Mouse (Mus musculus) ZHBTc4 (cell line): ENCODE measurements around the gene E330014E10Rik.
"Not testable (repeated sequence)": the region's sequence is repeated elsewhere in the genome, so short reads cannot be mapped to it uniquely, and the experiment has no call there.

Source experiments
- DNase-seq: peaks from one replicate; pipeline ENCODE4 v3.0.0-alpha.2; 2011; ENCODE audit warnings: low read depth, low spot score

E330014E10Rik gene

GRCm38 (mm10) chr5:95775690-95776089 lies at the start of gene E330014E10Rik:
TSS of gene E330014E10Rik (plus strand) at chr5:95775990.
- DNase-seq = not testable (repeated sequence)

GRCm38 (mm10) chr5:95736073-95736472 lies 39.7 kb upstream of the E330014E10Rik start, which contains the start of gene Gm7978:
TSS of gene Gm7978 (minus strand) at chr5:95736173.
- DNase-seq = not testable (repeated sequence)

GRCm38 (mm10) chr5:95741714-95742113 lies 34.1 kb upstream of the E330014E10Rik start, which contains the start of gene Gm7982:
TSS of gene Gm7982 (plus strand) at chr5:95742014.
- not testable (repeated sequence) for DNase-seq

- not testable (repeated sequence) for DNase-seq
Observed at GRCm38 (mm10) chr5:95810841-95811240, 35.1 kb downstream of the E330014E10Rik start.

- DNase-seq = no peak
Observed at GRCm38 (mm10) chr5:95836580-95836979, 60.8 kb downstream of the E330014E10Rik start.

GRCm38 (mm10) chr5:95854030-95854429 lies 78.2 kb downstream of the E330014E10Rik start:
- DNase-seq = no peak
